Comparison of ENCODE assay signal across 17 mouse cellular contexts in the genomic region with DNA sequence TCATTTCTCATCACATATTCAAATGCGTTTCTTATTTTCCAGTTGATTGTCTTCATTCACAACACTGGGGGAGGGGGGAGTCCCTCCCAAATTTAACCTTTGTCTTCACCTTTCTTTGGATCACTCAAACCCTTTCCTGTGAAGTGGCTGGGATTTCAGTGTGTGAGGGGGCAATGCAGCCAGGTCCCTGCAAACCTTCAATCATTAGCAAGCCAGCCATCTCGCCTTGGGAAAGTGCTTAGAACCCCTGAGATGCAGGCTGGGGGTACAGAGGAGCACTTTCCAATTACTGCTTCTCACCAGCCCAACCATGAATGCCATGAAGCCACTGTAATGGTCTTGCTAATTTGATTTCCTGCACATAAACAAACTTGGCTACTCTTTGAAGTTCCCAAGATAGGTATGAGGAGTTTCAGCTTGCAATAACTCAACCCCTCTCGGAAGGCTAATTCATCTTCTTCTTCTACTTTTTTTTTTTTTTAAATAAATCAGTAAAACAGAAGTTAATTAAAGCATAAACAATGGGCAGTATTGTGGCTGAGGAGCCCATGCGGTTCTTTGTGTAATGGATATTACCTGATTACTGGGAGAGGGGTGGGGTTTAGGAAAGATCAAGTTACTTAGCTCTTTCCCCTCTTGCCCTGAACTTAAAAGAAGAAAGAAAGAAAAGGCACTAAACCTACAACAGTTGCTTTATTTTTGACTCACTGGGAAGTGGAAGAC.
DNase-seq lines count a peak whose midpoint lies in the region; ATAC-seq and TF ChIP-seq lines count a peak whose summit lies in the region.
"Had no signal": no experiment of that assay in that cellular context is flagged by ENCODE, and none has a peak within 500 bp of the region (broad histone marks: within the 10 kb centered on the region; RNA-seq: fewer than 3 reads in every experiment).

No protein-coding gene starts in this region.

- H3K4me1 ChIP-seq in forebrain, embryonic 10.5 days = peaks cover 31% of the 10 kb centered on the region
- 0 out of 2 replicates have a peak, but pooled peaks cover 3% of the 10 kb centered on the region for H3K4me1 ChIP-seq in forebrain, embryonic 14.5 days (ENCODE audit: control insufficient read depth, insufficient read depth, low read length)
- H3K4me1 ChIP-seq in embryonic facial prominence, embryonic 12.5 days = peaks cover 18% of the 10 kb centered on the region
- peaks cover 31% of the 10 kb centered on the region for H3K4me1 ChIP-seq in limb, embryonic 13.5 days
- H3K4me1 ChIP-seq: hindbrain, embryonic 15.5 days; liver, embryonic 12.5 days had no signal

- TF ChIP-seq CTCF in left cerebral cortex, adult 2 months (IDR thresholded peaks at IDR 0.05) = no peak

- H3K27ac ChIP-seq in forebrain, embryonic 10.5 days = peak overlapping the region; percentile 71
- no peak overlapping the region for H3K27ac ChIP-seq in forebrain, embryonic 14.5 days (ENCODE audit: low read depth, low read length)
- peak overlapping the region; percentile 57; the same call in 1 of the 2 replicates for H3K27ac ChIP-seq in embryonic facial prominence, embryonic 12.5 days
- H3K27ac ChIP-seq in limb, embryonic 13.5 days = peak overlapping the region; percentile 65; the same call in 1 of the 2 replicates
- H3K27ac ChIP-seq in left cerebral cortex, adult 2 months = no peak overlapping the region
- H3K27ac ChIP-seq: hindbrain, embryonic 15.5 days; liver, embryonic 12.5 days; stomach, postnatal 0 days had no signal

- DNase-seq in forebrain, embryonic 10.5 days (ENCODE audit: extremely low spot score, low spot score) = peak; percentile 31
- DNase-seq in forebrain, embryonic 14.5 days (ENCODE audit: low spot score) = no peak
- DNase-seq in retina, postnatal 1 day = peak; percentile 27
- DNase-seq in retina, embryonic 14.5 days (ENCODE audit: low spot score) = no peak
- DNase-seq in left cerebral cortex, adult 2 months (ENCODE audit: extremely low spot score in 1 of 2, low spot score in 2 of 2) = no peak
- DNase-seq in left cerebral cortex, adult 11 months (ENCODE audit: low spot score) = no peak
- DNase-seq: adrenal gland, adult 8-10 months; cerebellum, postnatal 10 days; forebrain, postnatal 0 days; lung, embryonic 14.5 days; lung, postnatal 4 days; right cerebral cortex, adult 18-20 months had no signal

- H3K9me3 ChIP-seq in forebrain, embryonic 10.5 days = no peaks in the 10 kb centered on the region
- no peaks in the 10 kb centered on the region for H3K9me3 ChIP-seq in forebrain, embryonic 14.5 days (replicated peaks; ENCODE audit: control insufficient read depth, low read length)
- no peaks in the 10 kb centered on the region for H3K9me3 ChIP-seq in embryonic facial prominence, embryonic 12.5 days
- H3K9me3 ChIP-seq in limb, embryonic 13.5 days = no peaks in the 10 kb centered on the region
- H3K9me3 ChIP-seq: hindbrain, embryonic 15.5 days; liver, embryonic 12.5 days had no signal

- 4% methylated on average over 4 of the region's 4 CpGs for WGBS in forebrain, embryonic 10.5 days
- 4% methylated on average over 4 of the region's 4 CpGs for WGBS in forebrain, embryonic 14.5 days
- WGBS in embryonic facial prominence, embryonic 12.5 days = 6% methylated on average over 4 of the region's 4 CpGs
- 17% methylated on average over 4 of the region's 4 CpGs for WGBS in limb, embryonic 13.5 days

- no peak overlapping the region for H3K4me3 ChIP-seq in forebrain, embryonic 10.5 days
- no peak overlapping the region for H3K4me3 ChIP-seq in forebrain, embryonic 14.5 days (ENCODE audit: low read depth, low read length)
- no peak overlapping the region for H3K4me3 ChIP-seq in embryonic facial prominence, embryonic 12.5 days
- no peak overlapping the region for H3K4me3 ChIP-seq in limb, embryonic 13.5 days
- H3K4me3 ChIP-seq in left cerebral cortex, adult 2 months = no peak overlapping the region
- H3K4me3 ChIP-seq: hindbrain, embryonic 15.5 days; liver, embryonic 12.5 days had no signal

- no peak for ATAC-seq in forebrain, embryonic 14.5 days
- no peak for ATAC-seq in embryonic facial prominence, embryonic 12.5 days (ENCODE audit: insufficient number of reproducible peaks, insufficient read depth, low FRiP score, low TSS enrichment)
- ATAC-seq in limb, embryonic 13.5 days (ENCODE audit: low FRiP score, low read depth) = no peak
- ATAC-seq: forebrain, postnatal 0 days; liver, embryonic 12.5 days had no signal

- no peaks in the 10 kb centered on the region for H3K36me3 ChIP-seq in forebrain, embryonic 10.5 days (replicated peaks)
- no peaks in the 10 kb centered on the region for H3K36me3 ChIP-seq in forebrain, embryonic 14.5 days (ENCODE audit: control insufficient read depth, insufficient read depth, low read length)
- no peaks in the 10 kb centered on the region for H3K36me3 ChIP-seq in embryonic facial prominence, embryonic 12.5 days
- no peaks in the 10 kb centered on the region for H3K36me3 ChIP-seq in limb, embryonic 13.5 days
- H3K36me3 ChIP-seq: hindbrain, embryonic 15.5 days; liver, embryonic 12.5 days had no signal

- no peak overlapping the region for H3K4me2 ChIP-seq in forebrain, embryonic 14.5 days (ENCODE audit: low read length)
- H3K4me2 ChIP-seq in embryonic facial prominence, embryonic 12.5 days (replicated peaks) = no peak overlapping the region
- H3K4me2 ChIP-seq in limb, embryonic 13.5 days (replicated peaks) = 0 out of 2 replicates have a peak overlapping the region, but pooled peaks have one; percentile 14
- H3K4me2 ChIP-seq: hindbrain, embryonic 15.5 days; liver, embryonic 12.5 days; lung, embryonic 14.5 days had no signal

- intact Hi-C loops in left cerebral cortex, adult 2 months (cut with DNase I) = no loop called here

- no peak overlapping the region for H3K9ac ChIP-seq in forebrain, embryonic 14.5 days (ENCODE audit: low read length)
- no peak overlapping the region for H3K9ac ChIP-seq in embryonic facial prominence, embryonic 12.5 days
- H3K9ac ChIP-seq in limb, embryonic 13.5 days = no peak overlapping the region
- H3K9ac ChIP-seq: forebrain, postnatal 0 days; hindbrain, embryonic 15.5 days; liver, embryonic 12.5 days; lung, embryonic 14.5 days had no signal

- H3K27me3 ChIP-seq in forebrain, embryonic 10.5 days (ENCODE audit: poor library complexity, severe bottlenecking) = peaks cover 52% of the 10 kb centered on the region
- H3K27me3 ChIP-seq in forebrain, embryonic 14.5 days (replicated peaks; ENCODE audit: control insufficient read depth, insufficient read depth, low read length) = no peaks in the 10 kb centered on the region; the same call in 1 of the 2 replicates
- no peaks in the 10 kb centered on the region for H3K27me3 ChIP-seq in embryonic facial prominence, embryonic 12.5 days
- no peaks in the 10 kb centered on the region for H3K27me3 ChIP-seq in limb, embryonic 13.5 days
- H3K27me3 ChIP-seq: hindbrain, embryonic 15.5 days; liver, embryonic 12.5 days had no signal

Comparison
In these comparisons a context has a peak if more than half of its experiments do, and no peak if none do; other contexts are left out.
1. DNase-seq: peak in forebrain, embryonic 10.5 days (single experiment) and retina, postnatal 1 day (single experiment); none in forebrain, embryonic 14.5 days (single experiment), retina, embryonic 14.5 days (single experiment), left cerebral cortex, adult 2 months (0 of 2) and left cerebral cortex, adult 11 months (single experiment).
2. H3K27ac ChIP-seq: peak in forebrain, embryonic 10.5 days (single experiment), embryonic facial prominence, embryonic 12.5 days (single experiment) and limb, embryonic 13.5 days (single experiment); none in forebrain, embryonic 14.5 days (single experiment) and left cerebral cortex, adult 2 months (single experiment).